Mouse (Mus musculus) brain, embryonic 14.5 days (tissue): ENCODE measurements at regions not wholly inside any gene's neighbourhood (a gene's known extent, or its start where the extent isn't known, plus 50 kb on each side); places are given as distances from the start of the nearest gene placed in this dataset.

Experiments
- DNase-seq: peaks from one replicate; pipeline ENCODE4 v3.0.0-alpha.2; 2011; ENCODE audit warnings: low read depth
- CTCF ChIP-seq: fragments of 200-500 bp; IDR thresholded peaks from 2 replicates; pipeline ENCODE4 v1.5.1; 2012; ENCODE audit warnings: inconsistent platforms, mild to moderate bottlenecking, moderate library complexity, borderline replicate concordance; ENCODE audit not compliant: insufficient read depth, insufficient read length; ENCODE audit errors: extremely low read depth
- POLR2A ChIP-seq: fragments of 200-500 bp; IDR thresholded peaks from 2 replicates; pipeline ENCODE4 v1.6.1; 2012; ENCODE audit warnings: mild to moderate bottlenecking, inconsistent platforms, borderline replicate concordance; ENCODE audit not compliant: poor library complexity, insufficient read depth, insufficient read length, severe bottlenecking; ENCODE audit errors: extremely low read depth

DNA sequence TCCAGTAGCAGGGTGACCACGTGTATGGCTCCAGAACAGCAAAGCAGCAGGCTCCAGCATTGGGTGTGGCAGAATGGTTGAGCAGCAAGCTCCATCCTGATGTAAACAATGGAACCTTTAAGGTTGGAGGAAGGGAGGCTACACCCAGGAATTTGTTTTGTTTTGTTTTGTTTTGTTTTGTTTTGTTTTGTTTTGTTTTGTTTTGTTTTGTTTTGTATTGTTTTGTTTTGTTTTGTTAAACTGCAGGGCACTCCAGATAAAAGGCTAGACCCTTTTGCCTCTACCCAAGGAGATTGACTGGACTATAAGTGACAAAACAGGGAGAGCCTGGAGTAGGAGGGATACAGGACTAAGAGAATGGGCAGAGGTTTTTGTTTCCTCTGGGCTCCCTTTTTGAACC lies 647.5 kb downstream of the Kcnj3 start:
- DNase-seq = no peak
- TF ChIP-seq POLR2A = no peak

DNA sequence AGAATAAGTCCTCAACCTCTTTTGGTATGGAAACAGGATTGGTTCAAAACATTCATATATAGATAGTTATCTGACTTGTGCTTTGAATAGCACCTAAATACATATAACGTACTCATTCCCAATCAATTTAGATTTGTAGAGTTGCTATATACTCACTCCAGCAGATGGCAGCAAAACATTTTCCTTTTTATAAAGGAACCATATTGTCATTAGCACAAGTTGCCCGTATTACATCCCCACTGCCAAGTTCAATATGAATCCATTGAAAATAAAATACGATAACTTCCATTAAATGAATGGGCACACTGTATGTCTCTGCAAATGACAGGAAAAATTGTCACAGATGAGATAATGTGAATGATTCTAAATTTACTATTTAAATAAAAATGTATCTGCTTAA lies 673.8 kb downstream of the Kcnj3 start:
- peak; percentile 79 for DNase-seq
- TF ChIP-seq CTCF (no peak), POLR2A (no peak)

DNA sequence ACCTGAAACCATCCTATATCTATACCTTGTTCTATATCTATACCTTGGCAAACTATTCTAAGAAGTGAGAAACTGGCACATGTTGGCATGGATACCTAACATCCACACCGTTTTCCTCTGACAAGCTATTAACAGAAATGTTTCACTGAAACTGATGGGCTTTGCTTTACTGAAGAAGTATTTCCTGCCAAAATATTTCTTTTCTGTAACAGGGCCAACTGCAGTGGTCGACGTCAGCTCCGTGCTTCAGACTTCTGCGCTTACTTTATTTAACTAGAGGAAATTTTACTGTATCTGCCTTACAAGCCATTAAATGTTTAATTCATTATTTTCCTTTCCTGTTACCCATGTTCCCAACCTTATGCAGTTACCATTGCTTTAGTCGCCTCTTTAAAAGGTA lies 674.2 kb downstream of the Kcnj3 start:
- TF ChIP-seq CTCF = no peak
- DNase-seq = peak; percentile 51

DNA sequence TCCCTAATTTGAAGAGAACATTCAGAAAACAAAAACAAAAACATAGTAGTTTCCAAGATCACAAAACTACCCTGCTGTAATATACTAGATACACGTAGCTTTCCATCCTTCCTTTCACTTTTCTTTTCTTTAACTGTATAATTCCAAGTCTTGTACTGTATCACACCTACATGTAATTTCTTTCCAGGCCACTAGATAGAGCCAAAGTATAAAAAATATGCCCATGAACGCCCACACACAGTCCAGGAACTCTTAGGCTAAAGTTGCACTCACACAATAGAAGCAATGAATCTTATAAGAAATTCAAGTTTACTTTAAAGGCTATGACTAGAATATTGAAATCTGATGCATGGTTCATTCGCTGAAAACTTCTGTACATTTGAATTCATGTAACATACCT lies 678.7 kb downstream of the Kcnj3 start:
- DNase-seq = peak; percentile 84
- TF ChIP-seq POLR2A (no peak), CTCF (peak; percentile 40; the same call in 1 of the 2 replicates)

DNA sequence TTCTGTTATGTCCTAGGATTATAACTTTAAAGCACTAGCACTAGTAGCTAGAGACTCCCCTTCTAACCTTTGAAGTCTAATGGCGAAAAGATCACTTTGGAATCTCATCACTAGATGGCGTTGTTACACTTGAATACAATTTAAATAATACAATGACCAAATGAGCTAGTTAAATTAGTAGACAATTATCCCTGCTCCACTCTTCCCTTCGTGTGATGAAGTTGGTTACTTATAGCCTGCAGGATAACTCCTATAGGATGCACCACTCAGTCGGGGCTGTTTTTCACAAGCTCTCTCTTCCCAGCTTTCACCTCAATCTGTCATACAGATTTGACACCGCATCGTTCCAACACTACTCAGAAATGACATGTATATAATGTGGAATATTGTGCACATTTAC lies 683.6 kb downstream of the Kcnj3 start:
- TF ChIP-seq CTCF = no peak
- no peak for TF ChIP-seq POLR2A
- DNase-seq = peak; percentile 87

DNA sequence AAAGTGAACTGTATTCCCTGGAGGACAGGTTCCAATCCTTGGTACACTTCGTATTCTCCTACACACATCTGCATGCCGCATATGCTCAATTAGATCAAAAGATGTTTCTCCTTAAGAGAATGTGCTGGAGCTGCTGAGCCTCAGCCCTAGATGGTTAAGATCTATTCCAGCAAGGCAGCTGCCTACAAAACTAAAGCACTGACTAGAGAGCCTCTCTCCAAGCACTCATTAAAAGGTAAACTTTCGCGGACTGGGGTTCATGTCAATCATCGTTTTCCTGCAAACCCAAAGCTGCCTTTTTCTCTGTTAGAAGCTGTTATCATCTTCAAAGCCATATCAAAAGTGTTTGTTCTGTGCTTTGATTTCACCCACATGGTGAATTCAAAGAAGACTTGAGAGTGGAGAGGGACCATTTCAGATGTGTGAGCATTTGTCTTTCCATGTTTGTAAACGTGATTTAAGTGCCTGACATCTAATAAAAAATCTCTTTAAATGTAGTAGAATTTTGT lies 711.4 kb downstream of the Kcnj3 start:
- TF ChIP-seq CTCF (no peak), POLR2A (no peak)
- peak; percentile 73 for DNase-seq

DNA sequence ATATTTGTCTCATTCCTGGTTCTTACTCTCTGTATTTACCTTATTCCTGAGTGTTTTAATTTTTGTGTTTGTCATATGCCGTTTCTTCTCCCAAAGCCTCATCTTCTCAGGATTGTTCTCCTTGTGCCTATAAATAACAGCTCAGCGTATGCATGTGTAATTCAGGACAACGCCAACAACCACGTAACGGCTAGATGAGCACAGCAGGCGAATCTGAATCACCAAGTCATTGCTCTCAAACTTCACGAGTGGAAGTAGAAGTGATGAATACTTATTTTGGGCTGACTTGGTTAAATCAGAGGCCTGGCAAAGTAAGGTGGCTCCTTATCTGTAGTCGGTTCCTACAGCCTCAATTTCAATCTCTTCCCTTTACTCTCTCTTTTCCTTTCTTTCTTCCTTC lies 760.7 kb downstream of the Kcnj3 start:
- no peak for DNase-seq
- TF ChIP-seq CTCF (no peak), POLR2A (no peak)

DNA sequence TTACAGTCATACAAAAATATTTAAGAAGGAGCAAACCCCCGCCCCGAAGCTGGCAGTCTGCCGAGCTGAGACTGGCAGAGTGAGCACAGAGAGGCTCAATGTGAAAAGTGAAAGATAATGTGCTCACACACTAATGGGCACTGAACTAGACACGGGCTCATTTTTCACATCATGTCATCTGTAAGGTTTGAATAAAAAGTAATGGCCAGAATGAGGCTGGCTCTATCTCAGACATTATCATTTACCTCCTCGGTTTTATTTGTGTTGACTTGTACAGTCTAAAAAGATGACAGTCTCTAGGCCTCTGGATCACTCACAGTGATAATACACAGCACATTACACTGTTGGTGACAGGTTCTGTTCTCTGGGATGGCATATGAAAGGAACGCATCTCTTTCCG lies 791.7 kb downstream of the Kcnj3 start:
- TF ChIP-seq POLR2A (no peak), CTCF (no peak)
- DNase-seq = peak; percentile 62

DNA sequence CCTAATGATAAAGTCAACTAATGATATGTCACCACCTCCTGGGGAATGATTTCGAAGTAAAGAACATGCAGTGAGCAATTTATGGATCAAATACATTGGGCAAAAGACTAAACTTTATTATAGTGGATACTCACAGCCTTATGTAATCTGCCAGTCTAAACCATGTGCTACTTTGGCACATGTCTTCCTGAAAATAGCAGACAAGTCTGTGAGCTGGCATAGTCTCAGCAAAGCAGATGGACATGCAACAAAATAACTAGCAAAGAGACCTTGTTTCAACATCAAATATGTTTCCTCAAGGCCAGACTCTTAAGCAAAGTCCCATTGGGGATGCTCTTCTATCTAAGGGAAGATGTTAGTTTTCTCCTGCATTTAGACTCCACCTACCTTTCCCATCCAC lies 797.3 kb downstream of the Kcnj3 start:
- DNase-seq = peak; percentile 79

DNA sequence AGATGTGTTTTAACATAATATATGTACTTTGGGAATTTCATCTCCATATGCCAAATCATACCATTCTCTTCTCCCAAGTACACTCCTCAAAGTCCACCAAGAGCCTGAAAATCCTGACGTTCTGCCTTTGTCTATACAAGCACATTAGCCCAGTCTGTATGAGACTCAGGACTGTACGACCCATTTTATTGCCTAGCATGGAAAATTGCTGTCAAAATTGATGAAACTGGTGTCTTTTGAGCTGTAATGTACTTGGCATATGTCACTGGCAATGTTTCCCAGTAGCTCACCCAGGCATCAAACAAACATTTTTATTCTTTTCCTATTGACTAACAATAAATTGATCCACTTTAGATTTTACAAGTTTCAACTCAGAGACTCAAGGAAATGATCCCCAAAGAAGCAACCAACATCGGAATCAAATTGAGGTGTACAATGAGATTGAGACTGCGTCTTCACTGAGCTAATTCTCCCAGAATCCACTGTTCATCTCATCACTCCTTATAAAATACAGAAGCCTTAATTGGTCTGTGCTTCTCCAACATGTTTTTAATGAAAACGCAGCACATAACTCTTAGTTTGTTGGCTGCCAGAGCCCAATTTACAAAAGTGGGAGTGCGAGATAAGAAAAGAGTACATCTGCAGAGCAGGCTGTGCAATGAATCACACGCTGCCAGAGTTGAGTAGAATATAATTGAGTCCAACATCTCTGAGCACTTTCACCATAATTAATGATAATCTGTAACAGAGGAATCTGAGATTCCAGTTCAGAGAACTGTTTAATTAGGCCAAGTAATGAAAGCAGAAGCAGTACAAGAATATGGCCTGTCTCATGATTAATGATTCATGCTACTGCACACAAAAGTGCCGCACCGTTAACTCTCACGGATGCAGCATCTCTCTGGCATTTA lies 821.5 kb downstream of the Kcnj3 start:
- peak; percentile 95 for DNase-seq

More for the DNA sequence above, 797.3 kb downstream of the Kcnj3 start:
- no peak for TF ChIP-seq POLR2A
- TF ChIP-seq CTCF = no peak

DNA sequence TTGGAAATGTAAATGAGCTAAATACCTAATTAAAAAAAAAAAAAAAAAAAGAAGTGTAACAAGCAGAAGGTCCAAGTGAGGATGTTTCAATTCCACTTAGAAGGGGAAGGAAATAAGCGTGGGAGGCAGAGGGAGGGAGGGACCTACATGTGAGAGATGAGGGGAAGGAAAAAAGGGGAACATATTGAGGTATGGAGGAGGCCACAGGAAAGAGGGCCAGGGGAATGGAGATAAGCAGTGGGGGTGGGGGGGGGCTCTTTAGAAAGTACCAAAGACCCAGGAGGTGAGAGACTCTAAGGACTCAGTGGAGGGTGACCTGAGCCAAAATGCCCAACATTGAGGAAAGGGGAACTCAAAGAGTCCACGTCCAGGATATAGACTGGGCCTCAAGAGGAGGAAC lies 818.9 kb downstream of the Nr4a2 start:
- no peak for DNase-seq
- TF ChIP-seq CTCF (no peak), POLR2A (no peak)

More for the DNA sequence above, 821.5 kb downstream of the Kcnj3 start:
- no peak for TF ChIP-seq POLR2A
- TF ChIP-seq CTCF = no peak

DNA sequence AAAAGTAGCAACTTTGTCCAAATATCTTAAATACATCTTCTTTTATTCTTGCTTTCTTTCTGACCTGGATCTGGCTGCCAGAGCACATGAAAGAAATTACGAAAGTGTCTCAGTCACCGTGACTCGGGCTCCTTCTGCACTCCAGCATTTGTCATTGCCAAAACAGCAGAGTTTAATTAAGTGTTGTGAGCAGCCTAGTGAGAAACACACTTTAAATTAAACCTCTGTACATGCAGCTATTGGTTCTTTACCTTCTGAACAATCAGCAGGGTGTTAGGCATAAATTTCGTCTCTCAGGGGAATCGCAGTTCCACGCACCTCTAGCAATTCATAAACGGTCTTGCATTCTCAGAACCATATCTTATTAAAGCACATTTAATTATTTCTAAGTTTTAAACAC lies 802.1 kb downstream of the Nr4a2 start:
- no peak for TF ChIP-seq POLR2A
- no peak for TF ChIP-seq CTCF
- DNase-seq = peak; percentile 84

DNA sequence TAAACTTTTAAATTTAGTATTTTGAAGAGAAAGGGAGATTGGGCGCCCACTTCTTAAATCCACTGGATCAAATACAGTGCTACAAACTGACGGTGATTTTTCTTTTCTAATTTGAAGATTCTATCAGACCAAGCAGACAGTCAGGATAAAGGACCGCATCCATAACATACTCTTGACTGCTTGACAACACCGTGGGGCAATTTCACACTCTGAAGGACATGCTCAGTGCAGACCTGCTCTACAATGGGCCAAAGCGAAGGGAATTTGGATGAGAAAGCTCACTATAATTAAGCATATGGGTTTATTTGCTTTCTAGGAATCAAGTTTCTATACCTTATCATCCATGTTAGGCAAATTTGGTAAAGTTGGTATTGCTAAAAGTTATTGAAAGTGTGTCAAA lies 801.3 kb downstream of the Nr4a2 start:
- peak; percentile 58 for DNase-seq
- no peak for TF ChIP-seq POLR2A
- no peak for TF ChIP-seq CTCF

DNA sequence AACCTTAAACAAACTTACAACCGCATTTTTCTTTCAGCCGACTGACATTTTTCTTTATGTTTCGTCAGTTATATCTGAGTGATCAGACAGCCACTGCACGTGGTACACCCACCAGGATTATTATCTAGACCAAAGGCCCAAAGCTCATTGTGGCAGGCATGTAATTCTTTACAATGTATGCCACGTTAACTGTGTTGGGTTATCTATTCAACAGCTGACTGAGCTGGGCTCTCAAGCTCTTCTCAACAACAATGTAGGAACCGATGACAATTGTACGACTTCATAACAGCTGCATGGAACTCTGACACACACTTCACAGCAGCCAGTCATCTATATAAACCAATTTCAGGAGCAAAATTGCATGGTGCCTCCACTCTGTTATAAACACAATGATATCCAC lies 787.8 kb downstream of the Nr4a2 start:
- TF ChIP-seq POLR2A = no peak
- TF ChIP-seq CTCF = no peak
- peak; percentile 53 for DNase-seq
